Mouse (Mus musculus) E14TG2a.4 (cell line): ENCODE measurements around the gene Hist1h2be.

Source experiments
- CTCF ChIP-seq: conservative IDR thresholded peaks from 2 replicates; pipeline ENCODE4 v1.5.1; 2014; ENCODE audit warnings: low read length
- NANOG ChIP-seq: IDR thresholded peaks from 2 replicates; pipeline ENCODE4 v1.6.1; 2014; ENCODE audit warnings: borderline replicate concordance, low read length, mixed read lengths
- POU5F1 ChIP-seq: IDR thresholded peaks from 2 replicates; pipeline ENCODE4 v1.6.1; 2014; ENCODE audit warnings: low read length, borderline replicate concordance

- TF ChIP-seq CTCF, result no peak
- TF ChIP-seq POU5F1, result no peak
- no peak for TF ChIP-seq NANOG
Observed at GRCm38 (mm10) chr13:23603182-23603699, 17.7 kb downstream of the Hist1h2be start.
